Mouse (Mus musculus) forebrain, embryonic 11.5 days (tissue): ENCODE data around the gene Pcgf2. TPM values are rescaled to one million over a fixed set of nuclear protein-coding genes. Genes with fewer than 3 reads are reported as not detected.
"Not testable (repeated sequence)": the region's sequence is repeated elsewhere in the genome, so short reads cannot be mapped to it uniquely, and the experiment has no call there.

Source experiments
- ATAC-seq: fragments of 200-750 bp; cut with Nextera tagmentation; replicated peaks from 2 replicates; pipeline ENCODE4 v1.8.0; 2017; ENCODE audit warnings: moderate TSS enrichment; ENCODE audit not compliant: low FRiP score
- DNase-seq: peaks from one replicate; pipeline ENCODE4 v3.0.0-alpha.2; 2017; ENCODE audit warnings: low spot score
- H3K27ac ChIP-seq: fragments of 300-500 bp; sonication (generic); 2 replicates; pipeline ENCODE4 v1.5.1; 2014; ENCODE audit warnings: low read depth, low read length
- H3K27me3 ChIP-seq: fragments of 300-500 bp; sonication (generic); 2 replicates; pipeline ENCODE4 v1.6.1; 2014; ENCODE audit warnings: mild to moderate bottlenecking, low read length, mixed read lengths; ENCODE audit not compliant: control insufficient read depth, insufficient read depth
- H3K36me3 ChIP-seq: fragments of 300-500 bp; sonication (generic); 2 replicates; pipeline ENCODE4 v1.6.1; 2014; ENCODE audit warnings: mild to moderate bottlenecking, low read length, moderate library complexity, mixed read lengths; ENCODE audit not compliant: control insufficient read depth, insufficient read depth
- H3K4me1 ChIP-seq: fragments of 300-500 bp; sonication (generic); replicated peaks from 2 replicates; pipeline ENCODE4 v1.6.1; 2014; ENCODE audit warnings: low read length, mixed read lengths; ENCODE audit not compliant: control insufficient read depth, insufficient read depth
- H3K4me2 ChIP-seq: fragments of 300-500 bp; sonication (generic); 2 replicates; pipeline ENCODE4 v1.6.1; 2014; ENCODE audit warnings: low read depth, mild to moderate bottlenecking, low read length, moderate library complexity, mixed read lengths; ENCODE audit not compliant: severe bottlenecking
- H3K4me3 ChIP-seq: fragments of 300-500 bp; sonication (generic); 2 replicates; pipeline ENCODE4 v1.5.1; 2014; ENCODE audit warnings: low read depth, low read length
- H3K9ac ChIP-seq: fragments of 300-500 bp; sonication (generic); 2 replicates; pipeline ENCODE4 v1.6.1; 2014; ENCODE audit warnings: low read length
- H3K9me3 ChIP-seq: fragments of 300-500 bp; sonication (generic); 2 replicates; pipeline ENCODE4 v1.6.1; 2016; ENCODE audit warnings: low read length, mixed read lengths; ENCODE audit not compliant: control insufficient read depth
- whole genome bisulfite sequencing: fragments of 180-500 bp; shearing (Covaris S2); extraction: QIAGEN DNeasy Blood & Tissue Kit; methylation state at CpG from one replicate; pipeline ENCODE4 v1.1.7; 2014; 5-methylcytosine and 5-hydroxymethylcytosine counted together
- polyA plus RNA-seq: library from polyadenylated mRNA; unstranded; fragments of >200 nt; fragmentation: Nextera tagmentation; extraction: Ambion mirVana; gene quantifications from 2 replicates; pipeline ENCODE4 v1.2.1, GENCODE M21; 2014

The Pcgf2 gene
- polyA plus RNA-seq, 1 experiment from 2014 or later = 25.9 TPM

DNA sequence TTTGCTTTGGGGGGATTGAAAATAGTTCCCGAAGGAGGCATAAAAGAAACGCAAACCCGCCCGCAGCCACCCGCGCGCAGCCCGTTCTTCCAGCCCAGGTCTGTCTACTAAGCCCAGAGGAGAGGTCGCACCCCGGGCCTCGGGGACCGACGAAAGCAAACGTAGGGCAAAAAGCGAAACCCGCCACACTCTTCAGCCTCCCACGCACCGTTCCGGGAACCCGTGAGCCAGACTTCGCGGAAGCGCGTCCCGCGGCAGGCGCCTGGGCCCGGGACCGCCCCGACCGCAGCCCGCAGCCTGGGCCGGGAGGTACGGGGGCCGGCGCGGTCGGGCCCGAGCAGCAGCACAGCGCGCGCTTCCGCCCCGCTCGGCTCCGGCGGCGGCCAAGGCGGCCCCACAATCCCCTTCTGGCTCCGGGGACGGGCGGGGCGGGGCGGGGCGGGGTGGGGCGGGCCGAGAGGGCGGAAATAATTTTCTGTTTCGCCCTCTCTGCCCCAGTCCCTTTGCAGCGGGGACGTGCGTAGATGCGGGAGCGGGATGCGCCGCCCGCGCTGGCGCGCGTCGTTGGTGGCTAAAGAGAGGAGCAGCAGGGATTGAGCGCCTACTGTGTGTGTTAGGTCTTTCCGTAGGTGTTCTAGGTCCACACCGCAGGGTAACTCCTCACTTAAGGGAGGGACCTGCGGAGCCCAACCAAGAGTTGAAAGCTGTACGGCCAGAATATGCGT is 40.1 kb downstream of the Pcgf2 start:
- Histone ChIP-seq H3K36me3 (no peaks in the 10 kb centered on the region), H3K9ac (peak overlapping the region; percentile 77), H3K27me3 (peaks cover 14% of the 10 kb centered on the region), H3K4me3 (peak overlapping the region; percentile 63), H3K4me1 (peaks cover 20% of the 10 kb centered on the region), H3K4me2 (peak overlapping the region; percentile 90), H3K9me3 (no peaks in the 10 kb centered on the region), H3K27ac (no peak overlapping the region)
- WGBS = under 1% methylated on average over 73 of the region's 78 CpGs
- ATAC-seq (peak; percentile 79), DNase-seq (peak; percentile 89)

DNA sequence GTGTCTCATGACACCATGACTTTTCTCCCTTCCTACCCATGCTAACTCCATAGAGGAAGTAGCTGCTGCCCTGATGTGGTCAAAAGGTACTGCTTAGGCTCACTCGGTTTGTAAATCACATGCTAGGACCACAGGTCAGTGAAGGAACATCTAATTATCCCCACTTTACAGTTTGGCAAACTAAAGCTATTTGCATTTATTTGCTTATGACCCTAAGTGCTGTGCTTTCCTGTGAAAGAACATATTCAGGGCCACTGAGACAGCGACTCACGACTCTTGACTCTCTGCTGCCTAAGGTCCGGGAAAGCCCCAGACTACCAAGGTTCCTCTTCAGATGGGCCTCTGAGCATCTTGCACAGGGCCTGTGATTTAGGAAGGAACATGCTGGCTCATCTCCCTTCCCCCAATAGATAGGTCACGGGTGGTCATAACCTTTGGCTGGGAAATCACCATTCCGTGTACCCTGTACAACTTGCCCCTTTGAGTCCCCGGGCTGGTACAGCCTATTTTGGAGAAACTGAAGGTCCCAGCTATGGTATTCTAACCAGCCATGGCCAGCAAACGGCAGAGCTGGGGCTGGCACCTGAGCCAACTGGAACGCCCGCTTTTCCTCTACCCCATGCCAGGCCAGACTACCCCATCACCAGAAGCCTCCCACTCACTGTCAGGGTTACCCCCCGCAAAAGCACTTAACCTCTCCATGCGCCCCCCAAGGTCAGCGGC is 40.9 kb downstream of the Pcgf2 start:
- H3K27ac ChIP-seq = no peak overlapping the region
- peaks cover 13% of the 10 kb centered on the region for H3K4me1 ChIP-seq
- peaks cover 14% of the 10 kb centered on the region for H3K27me3 ChIP-seq
- H3K36me3 ChIP-seq = no peaks in the 10 kb centered on the region
- H3K4me3 ChIP-seq = peak overlapping the region; percentile 63
- ATAC-seq (no peak), DNase-seq (no peak)
- H3K4me2 ChIP-seq = peak overlapping the region; percentile 90
- H3K9ac ChIP-seq = peak overlapping the region; percentile 77
- no peaks in the 10 kb centered on the region for H3K9me3 ChIP-seq
- WGBS = 14% methylated on average over 13 of the region's 13 CpGs

GRCm38 (mm10) chr11:97658751-97659266 is 41.5 kb downstream of the Pcgf2 start:
- WGBS = 76% methylated on average over 11 of the region's 11 CpGs
- ATAC-seq (no peak), DNase-seq (no peak)
- Histone ChIP-seq H3K4me3 (no peak overlapping the region), H3K4me1 (peaks cover 11% of the 10 kb centered on the region), H3K36me3 (no peaks in the 10 kb centered on the region), H3K9ac (no peak overlapping the region), H3K4me2 (no peak overlapping the region), H3K27me3 (peaks cover 14% of the 10 kb centered on the region), H3K27ac (no peak overlapping the region), H3K9me3 (no peaks in the 10 kb centered on the region)

DNA sequence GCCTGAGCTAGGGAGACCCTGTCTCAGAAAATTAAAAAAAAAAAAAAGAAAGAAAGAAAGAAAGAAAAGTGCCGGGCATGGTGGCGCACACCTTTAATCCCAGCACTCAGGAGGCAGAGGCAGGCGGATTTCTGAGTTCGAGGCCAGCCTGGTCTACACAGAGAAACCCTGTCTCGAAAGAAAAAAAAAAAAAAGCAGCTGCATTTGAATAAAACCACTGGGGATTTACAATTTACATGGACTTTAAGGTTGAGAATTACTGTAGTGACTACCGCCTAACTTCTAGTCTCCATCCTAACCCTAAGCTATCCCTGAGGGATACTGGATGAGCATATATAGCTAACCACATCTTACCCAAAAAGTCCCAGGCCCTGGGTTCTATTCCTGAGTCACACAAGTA is 42.3 kb downstream of the Pcgf2 start:
- not testable (repeated sequence) for H3K4me2 ChIP-seq, H3K27ac ChIP-seq, H3K9me3 ChIP-seq, ATAC-seq, H3K4me3 ChIP-seq, DNase-seq, H3K9ac ChIP-seq, H3K36me3 ChIP-seq
- H3K27me3 ChIP-seq = peaks cover 14% of the 10 kb centered on the region
- WGBS = 91% methylated on average over 6 of the region's 6 CpGs
- peaks cover 11% of the 10 kb centered on the region for H3K4me1 ChIP-seq

- H3K36me3 ChIP-seq = no peaks in the 10 kb centered on the region
- no peaks in the 10 kb centered on the region; the same call in 1 of the 2 replicates for H3K9me3 ChIP-seq
- DNase-seq (no peak), ATAC-seq (no peak)
- WGBS = 60% methylated on average over 4 of the region's 6 CpGs
- no peak overlapping the region for H3K9ac ChIP-seq
- H3K4me3 ChIP-seq = no peak overlapping the region
- no peak overlapping the region for H3K4me2 ChIP-seq
- no peak overlapping the region for H3K27ac ChIP-seq
- peaks cover 11% of the 10 kb centered on the region for H3K4me1 ChIP-seq
- peaks cover 13% of the 10 kb centered on the region for H3K27me3 ChIP-seq
These were observed 42.9 kb downstream of the Pcgf2 start for GRCm38 (mm10) chr11:97657184-97657945.

DNA sequence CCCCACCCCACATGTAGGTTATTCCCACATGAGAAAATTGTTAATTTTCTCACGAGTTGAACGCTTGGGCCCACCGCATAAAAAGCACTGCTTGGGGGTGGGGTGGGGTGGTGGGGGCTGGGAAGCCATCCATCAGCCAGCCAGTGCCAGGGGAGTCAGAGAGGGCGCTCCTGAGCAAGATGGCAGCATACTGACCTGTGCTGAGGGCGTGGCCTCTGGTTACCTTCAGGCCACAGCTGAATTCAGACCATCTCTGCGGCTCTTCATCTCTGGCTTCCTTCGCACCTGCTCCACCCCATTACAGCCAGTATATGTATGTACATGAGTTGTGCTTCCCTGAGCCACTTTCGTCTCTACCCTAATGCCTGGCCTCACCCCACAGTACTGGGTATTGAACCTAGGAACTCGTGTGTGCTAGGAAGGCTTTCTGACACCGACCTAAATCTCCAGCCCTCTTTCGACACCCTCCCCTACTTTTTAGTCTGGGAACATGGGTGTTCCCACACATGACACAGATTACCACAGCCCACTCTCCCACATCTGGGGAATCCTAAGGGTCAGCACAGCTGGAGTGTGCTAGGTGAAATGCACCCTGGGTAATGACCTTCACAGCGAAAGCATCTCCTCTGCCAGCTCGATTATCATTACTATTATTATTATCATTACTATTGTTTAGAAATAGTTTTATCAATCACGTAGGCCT is 43.9 kb downstream of the Pcgf2 start:
- Histone ChIP-seq H3K36me3 (no peaks in the 10 kb centered on the region), H3K4me1 (peaks cover 6% of the 10 kb centered on the region; the same call in 1 of the 2 replicates), H3K9me3 (no peaks in the 10 kb centered on the region; the same call in 1 of the 2 replicates), H3K27ac (no peak overlapping the region), H3K27me3 (peaks cover 6% of the 10 kb centered on the region), H3K4me2 (no peak overlapping the region), H3K9ac (no peak overlapping the region), H3K4me3 (no peak overlapping the region)
- no peak for ATAC-seq
- no peak for DNase-seq
- WGBS = 75% methylated on average over 14 of the region's 14 CpGs

GRCm38 (mm10) chr11:97654210-97654609 is 46.1 kb downstream of the Pcgf2 start:
- Histone ChIP-seq H3K27me3 (no peaks in the 10 kb centered on the region), H3K4me2 (no peak overlapping the region), H3K9me3 (no peaks in the 10 kb centered on the region; the same call in 1 of the 2 replicates), H3K4me3 (no peak overlapping the region), H3K36me3 (no peaks in the 10 kb centered on the region), H3K27ac (no peak overlapping the region), H3K9ac (no peak overlapping the region), H3K4me1 (0 out of 2 replicates have a peak, but pooled peaks cover 1% of the 10 kb centered on the region)
- DNase-seq (no peak), ATAC-seq (no peak)
- 94% methylated on average over 2 of the region's 2 CpGs for WGBS

DNA sequence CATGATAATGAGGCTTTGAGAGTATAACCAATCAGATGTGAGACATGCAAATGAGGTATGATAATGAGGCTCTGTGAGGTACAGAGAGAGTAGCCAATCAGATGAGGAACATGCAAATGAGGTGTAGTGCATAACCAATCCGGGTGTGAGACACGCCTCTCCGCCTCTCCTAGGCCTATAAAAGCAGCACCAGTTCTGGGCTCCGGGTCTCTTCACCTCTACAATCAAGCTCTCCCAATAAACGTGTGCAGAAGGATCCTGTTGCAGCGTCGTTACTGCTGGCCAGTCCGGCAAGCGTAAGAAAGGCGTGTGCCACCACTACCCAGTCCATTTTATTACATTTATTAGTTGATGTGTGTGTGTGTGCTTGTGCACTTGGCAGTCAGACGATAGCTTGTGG is 46.9 kb downstream of the Pcgf2 start:
- ATAC-seq, H3K27ac ChIP-seq, H3K4me1 ChIP-seq, H3K4me2 ChIP-seq, H3K36me3 ChIP-seq, H3K9me3 ChIP-seq, H3K4me3 ChIP-seq, H3K27me3 ChIP-seq, H3K9ac ChIP-seq, DNase-seq: not testable (repeated sequence)
- 94% methylated on average over 11 of the region's 11 CpGs for WGBS
